In genomic region chr11:89076370-89076821, GRCm38 (mm10) we compare ENCODE assay signal across 13 mouse cellular contexts. TPM values are rescaled to one million over a fixed set of nuclear protein-coding genes. Genes with fewer than 3 reads are reported as not detected.
A peak's percentile ranks its signal among the peaks of the same experiment; 100 is the strongest.
DNase-seq lines count a peak whose midpoint lies in the region; ATAC-seq lines count a peak whose summit lies in the region.
"Had no signal": no experiment of that assay in that cellular context is flagged by ENCODE, and none has a peak within 500 bp of the region (broad histone marks: within the 10 kb centered on the region; RNA-seq: fewer than 3 reads in every experiment).

No protein-coding gene starts in this region.

- no peak overlapping the region for H3K9ac ChIP-seq in kidney, embryonic 14.5 days (ENCODE audit: low read depth, low read length)
- no peak overlapping the region for H3K9ac ChIP-seq in forebrain, embryonic 12.5 days
- H3K9ac ChIP-seq: embryonic facial prominence, embryonic 13.5 days; liver, embryonic 14.5 days; midbrain, embryonic 15.5 days had no signal

- H3K36me3 ChIP-seq in kidney, embryonic 14.5 days (ENCODE audit: control insufficient read depth, insufficient read depth, low read length), result no peaks in the 10 kb centered on the region
- H3K36me3 ChIP-seq in forebrain, embryonic 12.5 days (replicated peaks), result no peaks in the 10 kb centered on the region
- H3K36me3 ChIP-seq: embryonic facial prominence, embryonic 13.5 days; midbrain, embryonic 15.5 days had no signal

- H3K27me3 ChIP-seq in kidney, embryonic 14.5 days (ENCODE audit: control insufficient read depth, insufficient read depth, low read length), result no peaks in the 10 kb centered on the region
- no peaks in the 10 kb centered on the region; the same call in 1 of the 2 replicates for H3K27me3 ChIP-seq in forebrain, embryonic 12.5 days
- H3K27me3 ChIP-seq: embryonic facial prominence, embryonic 13.5 days; midbrain, embryonic 15.5 days had no signal

- H3K4me3 ChIP-seq in kidney, embryonic 14.5 days (ENCODE audit: low read length), result no peak overlapping the region
- no peak overlapping the region for H3K4me3 ChIP-seq in forebrain, embryonic 12.5 days (replicated peaks)
- H3K4me3 ChIP-seq: embryonic facial prominence, embryonic 13.5 days; midbrain, embryonic 15.5 days had no signal

- H3K4me2 ChIP-seq in kidney, embryonic 14.5 days (replicated peaks; ENCODE audit: low read depth, low read length), result no peak overlapping the region
- no peak overlapping the region for H3K4me2 ChIP-seq in forebrain, embryonic 12.5 days
- H3K4me2 ChIP-seq: embryonic facial prominence, embryonic 13.5 days; midbrain, embryonic 15.5 days had no signal

- ATAC-seq in kidney, embryonic 14.5 days (ENCODE audit: low FRiP score, low TSS enrichment), result no peak
- ATAC-seq in megakaryocyte progenitor cell, adult 5-6 weeks (replicated peaks; ENCODE audit: poor library complexity), result peak; percentile 59
- no peak for ATAC-seq in forebrain, embryonic 12.5 days (ENCODE audit: low FRiP score)
- ATAC-seq: midbrain, embryonic 15.5 days had no signal

- no peak overlapping the region for H3K27ac ChIP-seq in kidney, embryonic 14.5 days (ENCODE audit: low read depth, low read length)
- H3K27ac ChIP-seq in forebrain, embryonic 12.5 days, result no peak overlapping the region
- H3K27ac ChIP-seq: embryonic facial prominence, embryonic 13.5 days; liver, embryonic 14.5 days; midbrain, embryonic 15.5 days had no signal

- DNase-seq in adrenal gland, adult (ENCODE audit: inconsistent age in 2 of 2, low spot score in 1 of 2), result peak; percentile 24 to 58
- no peak for DNase-seq in adrenal gland, postnatal 25 days
- DNase-seq in kidney, adult 11 months, result peak; percentile 27
- peak; percentile 37 to 53 for DNase-seq in spleen, postnatal 36 days (ENCODE audit: low spot score in 2 of 2)
- no peak for DNase-seq in spleen, adult 12 weeks (ENCODE audit: low spot score)

- WGBS in kidney, embryonic 14.5 days, result 60% methylated on average over 4 of the region's 4 CpGs
- 81% methylated on average over 4 of the region's 4 CpGs for WGBS in forebrain, embryonic 12.5 days

- H3K9me3 ChIP-seq in kidney, embryonic 14.5 days (ENCODE audit: control insufficient read depth, low read length), result no peaks in the 10 kb centered on the region
- no peaks in the 10 kb centered on the region for H3K9me3 ChIP-seq in forebrain, embryonic 12.5 days
- H3K9me3 ChIP-seq: embryonic facial prominence, embryonic 13.5 days; midbrain, embryonic 15.5 days had no signal

- H3K4me1 ChIP-seq in kidney, embryonic 14.5 days (ENCODE audit: control insufficient read depth, insufficient read depth, low read length), result no peaks in the 10 kb centered on the region
- 0 out of 2 replicates have a peak, but pooled peaks cover 4% of the 10 kb centered on the region for H3K4me1 ChIP-seq in forebrain, embryonic 12.5 days
- H3K4me1 ChIP-seq: embryonic facial prominence, embryonic 13.5 days; midbrain, embryonic 15.5 days had no signal

RNA-seq across cellular contexts. Expression of gene Gm525, which starts 2.8 kb away (rescaled TPM):
- not detected in 2 replicates for total RNA-seq in adrenal gland, postnatal 25 days (2021)
- polyA plus RNA-seq in kidney, embryonic 14.5 days (2014; fragmentation: Nextera tagmentation; extraction: Ambion mirVana), result not detected in 2 replicates
- not detected in 2 replicates for total RNA-seq in megakaryocyte progenitor cell, adult 5-6 weeks (2015)
- not detected in 2 replicates for total RNA-seq in megakaryocyte progenitor cell, adult 5-6 weeks (2017)
- not detected in 2 replicates for polyA plus RNA-seq in forebrain, embryonic 12.5 days (2016; fragmentation: Nextera tagmentation; extraction: Ambion mirVana)
- total RNA-seq: hematopoietic stem cell, adult 5-6 weeks; layer of hippocampus, postnatal 14 days had no signal
- polyA plus RNA-seq: liver, embryonic 14.5 days; midbrain, embryonic 15.5 days had no signal

RNA-seq across cellular contexts. Expression of gene Dgke, which starts 9.7 kb away (rescaled TPM):
- 9.5 and 10.4 TPM in 2 replicates for total RNA-seq in adrenal gland, postnatal 25 days (2021)
- polyA plus RNA-seq in kidney, embryonic 14.5 days (2014; fragmentation: Nextera tagmentation; extraction: Ambion mirVana), result 3.2 and 5.3 TPM in 2 replicates
- total RNA-seq in megakaryocyte progenitor cell, adult 5-6 weeks (2015), result 2.6 and 3.6 TPM in 2 replicates
- 4.6 and 6.2 TPM in 2 replicates for total RNA-seq in megakaryocyte progenitor cell, adult 5-6 weeks (2017)
- polyA plus RNA-seq in forebrain, embryonic 12.5 days (2016; fragmentation: Nextera tagmentation; extraction: Ambion mirVana), result 7.4 and 9.2 TPM in 2 replicates

Comparison
In these comparisons a context has a peak if more than half of its experiments do, and no peak if none do; other contexts are left out.
1. DNase-seq: peak in adrenal gland, adult (2 of 2), kidney, adult 11 months (single experiment) and spleen, postnatal 36 days (2 of 2); none in adrenal gland, postnatal 25 days (single experiment) and spleen, adult 12 weeks (single experiment).